Mouse (Mus musculus) G1E (cell line): ENCODE measurements at regions not wholly inside any gene's neighbourhood (a gene's known extent, or its start where the extent isn't known, plus 50 kb on each side); places are given as distances from the start of the nearest gene placed in this dataset.

Experiments used
- CTCF ChIP-seq: IDR thresholded peaks from 2 replicates; pipeline ENCODE4 v1.5.1; 2012; ENCODE audit warnings: low read depth, low read length, inconsistent platforms, mixed read lengths
- GATA1 ChIP-seq: IDR thresholded peaks from 2 replicates; pipeline ENCODE4 v1.6.1; 2012; ENCODE audit warnings: borderline replicate concordance, low read length, inconsistent platforms, mixed read lengths
- GATA2 ChIP-seq: IDR thresholded peaks from 2 replicates; pipeline ENCODE4 v1.6.1; 2012; ENCODE audit warnings: low read depth, low read length, inconsistent platforms, borderline replicate concordance
- POLR2AphosphoS5 ChIP-seq: IDR thresholded peaks from 2 replicates; pipeline ENCODE4 v1.6.1; 2012; ENCODE audit warnings: low read depth, low read length, inconsistent platforms; ENCODE audit not compliant: insufficient replicate concordance
- TAL1 ChIP-seq: conservative IDR thresholded peaks from 2 replicates; pipeline ENCODE4 v1.6.1; 2012; ENCODE audit warnings: low read depth, low read length, inconsistent platforms, mixed read lengths

GRCm38 (mm10) chr15:62229491-62230283 lies 1306.9 kb upstream of the A1bg start:
- TF ChIP-seq CTCF (no peak), GATA1 (no peak), TAL1 (no peak), POLR2AphosphoS5 (no peak), GATA2 (no peak)
